Mouse (Mus musculus) gastrocnemius, adult 8-10 months (tissue): ENCODE results near the gene Plekhh1. TPM values are rescaled to one million over a fixed set of nuclear protein-coding genes. Genes with fewer than 3 reads are reported as not detected.
A peak's percentile ranks its signal among the peaks of the same experiment; 100 is the strongest.

ENCODE experiments used
- DNase-seq, 2 experiments: peaks; one replicate each; pipeline ENCODE4 v3.0.0; 2022; ENCODE audit warnings: low spot score in 2 of 2
- total RNA-seq, 4 experiments: library from RNA; stranded (reverse); gene quantifications; 2 replicates each; pipeline ENCODE4 v1.2.4; 2022

Gene Plekhh1
- total RNA-seq, 4 experiments from 2014 or later: 0.61 to 2.7 (median 1.5) TPM

DNA sequence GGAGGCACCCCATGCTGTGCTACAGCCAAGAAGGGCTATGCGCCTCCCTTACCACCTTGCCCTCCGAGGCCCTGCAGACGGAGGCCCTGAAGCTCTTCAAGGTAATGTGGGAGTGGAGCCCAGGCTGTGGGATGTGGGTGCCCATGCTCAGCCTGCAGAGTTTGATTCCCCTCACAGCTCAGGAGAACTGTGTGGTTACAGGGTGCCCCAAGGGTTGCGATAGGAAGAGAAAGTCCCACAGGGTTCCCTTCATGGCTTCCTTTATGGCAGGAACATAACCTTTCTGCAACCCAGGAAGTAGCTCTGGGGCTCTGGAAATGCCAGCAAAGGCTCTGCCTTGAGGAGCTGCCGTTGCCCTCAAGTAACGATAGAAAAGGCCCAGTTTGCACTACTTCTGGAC, 41.0 kb downstream of the Plekhh1 start:
- DNase-seq: no peak

DNA sequence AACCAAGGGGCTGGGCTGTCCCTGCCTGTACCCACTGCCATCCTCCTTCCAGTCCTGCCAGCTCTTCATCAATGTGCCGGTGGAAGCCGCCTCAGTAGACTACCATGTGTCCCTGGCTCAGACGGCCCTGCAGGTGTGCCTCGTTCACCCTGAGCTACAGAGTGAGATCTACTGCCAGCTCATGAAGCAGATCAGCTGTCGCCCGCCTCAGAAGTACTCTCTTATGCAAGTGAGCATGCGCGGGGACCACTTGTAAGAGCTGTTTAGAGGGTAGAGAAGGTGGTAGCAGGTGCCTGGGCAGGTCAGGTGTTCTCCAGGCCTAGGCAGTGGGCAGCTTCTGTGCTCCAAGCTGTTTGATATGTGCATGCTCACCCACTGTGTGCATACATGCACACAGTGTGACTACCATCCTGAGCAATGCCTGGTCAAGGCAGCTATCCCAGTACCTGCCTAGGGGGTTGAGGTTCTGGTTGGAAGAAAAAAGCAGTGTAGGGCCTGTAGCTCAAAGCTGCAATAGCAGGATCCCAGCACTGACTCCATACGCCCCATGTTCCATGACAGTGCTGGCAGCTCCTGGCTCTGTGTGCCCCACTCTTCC, 41.9 kb downstream of the Plekhh1 start:
- DNase-seq: no peak

DNA sequence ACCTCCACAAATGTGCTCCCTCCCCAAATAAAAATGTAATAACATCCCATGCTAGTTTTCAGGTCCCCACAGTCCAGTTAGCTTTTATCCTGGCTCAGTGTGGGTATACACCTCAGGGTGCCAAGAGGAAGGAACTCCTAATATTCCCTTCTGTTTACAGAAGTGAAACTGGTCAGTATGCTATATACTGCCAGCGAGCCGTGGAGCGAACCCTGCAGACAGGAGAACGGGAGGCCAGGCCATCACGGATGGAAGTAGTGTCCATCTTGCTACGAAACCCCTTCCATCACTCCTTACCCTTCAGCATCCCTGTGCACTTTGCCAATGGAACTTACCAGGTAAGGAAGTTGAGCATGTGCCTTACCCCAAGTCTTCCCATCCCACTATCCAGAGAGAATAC, 43.6 kb downstream of the Plekhh1 start:
- DNase-seq: no peak

DNA sequence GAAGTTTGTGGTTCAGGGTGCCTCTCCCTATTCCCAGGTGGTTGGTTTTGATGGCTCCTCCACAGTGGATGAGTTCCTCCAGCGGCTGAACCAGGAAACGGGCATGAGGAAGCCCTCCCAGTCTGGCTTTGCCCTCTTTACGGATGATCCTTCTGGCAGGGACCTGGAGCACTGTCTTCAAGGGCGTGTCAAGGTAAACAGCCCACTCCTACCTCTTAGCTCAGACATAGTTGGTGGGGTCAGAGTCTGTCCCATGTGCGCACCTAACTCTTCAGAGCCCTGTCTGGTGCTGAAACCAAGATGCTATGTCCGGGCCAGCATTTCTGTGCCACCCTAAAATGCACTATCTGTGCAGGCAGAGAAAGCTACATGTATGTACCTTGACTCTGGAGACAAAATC, 44.4 kb downstream of the Plekhh1 start:
- no peak for DNase-seq

DNA sequence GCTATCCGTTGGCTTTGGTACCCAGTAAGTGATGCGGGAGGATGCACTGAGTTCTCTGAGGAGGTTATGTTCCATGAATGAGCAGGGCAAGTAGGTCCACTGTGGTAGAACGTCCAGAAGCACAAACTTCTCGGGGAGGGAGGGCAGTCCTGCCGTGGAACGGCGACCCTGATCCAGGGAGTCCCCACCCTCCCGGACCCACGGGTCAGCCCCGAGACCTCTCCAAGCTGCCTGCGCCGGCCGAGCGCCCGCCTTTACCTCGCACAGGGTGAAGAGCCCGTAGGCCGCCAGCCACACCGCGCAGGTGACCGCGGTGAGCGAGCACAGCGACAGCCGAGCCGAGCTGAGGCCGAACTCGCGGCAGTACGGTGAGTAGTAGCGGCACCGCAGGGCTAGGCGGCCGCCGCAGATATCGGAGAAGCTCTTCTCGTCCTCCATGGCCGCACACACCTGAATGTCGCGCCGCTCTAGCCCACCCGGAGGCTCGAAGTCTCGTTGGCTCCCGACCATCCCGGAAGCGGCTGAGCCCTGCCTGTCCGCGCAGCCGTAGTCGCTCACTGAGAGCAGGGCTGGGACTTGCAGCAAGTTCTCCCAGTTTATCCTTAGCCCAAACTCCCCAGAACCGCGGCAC, 60.3 kb downstream of the Plekhh1 start, which contains the start of gene Pigh:
Gene Pigh (minus strand): TSS at position 470 of the 631 bp plus-strand sequence.
- peak; percentile 52 to 74 for DNase-seq

DNA sequence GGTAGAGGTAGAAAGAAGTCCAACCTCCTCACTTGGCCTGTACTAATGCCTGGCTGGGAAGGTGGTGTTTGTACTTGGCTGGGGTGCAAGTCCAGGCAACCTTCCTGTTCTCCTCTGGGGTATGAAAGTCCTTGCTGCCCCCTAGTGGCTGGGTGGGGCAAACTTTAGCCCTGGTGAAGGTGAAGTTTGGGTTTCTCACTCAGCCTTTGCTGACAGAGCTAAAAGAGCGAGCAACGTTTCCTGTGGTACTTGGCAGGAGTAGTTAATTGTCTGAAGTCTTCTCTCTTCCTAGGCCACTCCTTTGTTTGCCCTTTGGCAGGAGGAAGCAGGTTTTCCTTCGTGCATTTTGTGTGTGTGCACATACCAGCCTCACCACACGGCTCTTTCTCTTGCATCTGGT, 63.6 kb downstream of the Plekhh1 start:
- peak; percentile 41 for DNase-seq

DNA sequence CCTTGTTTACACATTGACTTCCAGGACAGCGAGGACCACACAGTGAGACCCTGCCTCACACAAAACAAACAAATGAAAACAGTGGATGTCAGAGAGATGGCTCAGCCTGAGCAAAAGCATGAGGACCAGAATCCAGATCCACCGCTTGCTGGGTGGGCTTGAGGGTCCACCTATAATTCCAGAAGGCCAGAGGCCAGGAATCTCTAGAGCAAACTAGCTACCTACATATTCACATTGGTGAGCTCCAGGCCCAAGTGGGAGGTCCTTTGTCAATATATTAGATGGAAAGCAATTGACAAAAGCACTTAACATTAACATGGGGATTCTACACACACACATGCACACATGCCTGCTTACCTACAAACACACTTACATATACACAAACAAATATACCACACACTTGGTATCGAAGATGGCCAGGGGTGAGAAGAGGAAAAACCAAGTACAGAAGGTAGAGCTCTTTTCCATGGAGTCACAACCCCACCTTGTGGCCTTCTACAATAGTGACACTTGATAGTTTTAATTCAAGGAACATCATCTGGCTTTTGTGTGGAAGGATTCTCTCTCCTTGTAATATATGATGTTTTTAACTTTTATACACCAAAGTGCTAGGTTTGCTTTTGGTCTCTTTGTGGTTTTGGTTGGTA, 68.3 kb downstream of the Plekhh1 start:
- DNase-seq: no peak

DNA sequence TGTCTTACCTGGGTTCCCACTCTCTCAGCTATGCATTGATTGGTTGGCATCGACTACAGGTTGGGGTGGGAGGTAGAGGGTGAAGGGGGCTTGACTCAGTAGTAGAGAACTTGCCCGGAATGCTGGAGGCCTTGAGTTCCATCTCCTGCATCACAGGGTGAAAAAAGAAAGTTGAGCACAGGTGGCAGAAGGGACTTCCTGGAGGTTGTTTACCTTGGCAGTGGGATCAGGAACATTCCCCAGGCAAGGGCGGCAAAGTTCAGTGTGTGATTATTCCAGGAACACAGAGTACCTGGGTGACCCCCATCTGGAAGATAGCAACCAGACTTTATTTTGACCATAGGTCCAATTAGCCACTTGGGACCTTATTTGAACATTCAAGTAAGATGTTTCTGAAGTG, 74.8 kb downstream of the Plekhh1 start:
- no peak for DNase-seq

DNA sequence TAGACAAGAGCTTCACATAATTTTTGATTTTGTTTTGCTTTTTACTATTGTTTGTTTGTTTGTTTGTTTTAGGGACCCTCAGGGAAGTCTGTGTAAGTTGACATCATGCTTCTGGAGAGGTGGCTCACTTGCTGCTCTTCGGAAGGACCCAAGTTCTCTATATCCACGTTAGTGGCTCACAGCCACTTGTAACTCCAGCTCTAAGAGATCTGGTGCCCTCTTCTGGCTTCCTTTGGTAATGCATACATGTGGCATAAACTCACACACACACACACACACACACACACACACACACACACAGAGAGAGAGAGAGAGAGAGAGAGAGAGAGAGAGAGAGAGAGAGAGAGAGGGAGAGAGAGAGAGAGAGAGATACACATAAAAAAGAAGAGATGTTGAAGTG, 75.6 kb downstream of the Plekhh1 start:
- no peak for DNase-seq

DNA sequence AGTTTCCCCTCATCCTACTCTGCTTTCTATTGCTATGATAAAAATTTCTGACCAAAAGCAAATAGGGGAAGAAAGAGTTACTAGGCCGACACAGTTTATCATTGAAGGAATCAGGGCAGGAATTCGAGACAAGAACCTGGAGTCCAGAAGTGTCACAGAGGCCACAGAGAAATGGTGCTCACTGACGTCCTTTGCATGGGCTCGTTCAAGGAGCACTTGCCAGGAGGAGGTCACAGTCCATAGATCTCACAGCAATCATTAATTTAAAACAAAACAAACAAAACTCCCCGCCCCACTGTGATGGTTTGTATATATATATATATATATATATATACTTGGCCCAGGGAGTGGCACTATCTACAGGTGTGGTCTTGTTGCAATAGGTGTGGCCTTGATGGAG, 76.3 kb downstream of the Plekhh1 start:
- no peak for DNase-seq

DNA sequence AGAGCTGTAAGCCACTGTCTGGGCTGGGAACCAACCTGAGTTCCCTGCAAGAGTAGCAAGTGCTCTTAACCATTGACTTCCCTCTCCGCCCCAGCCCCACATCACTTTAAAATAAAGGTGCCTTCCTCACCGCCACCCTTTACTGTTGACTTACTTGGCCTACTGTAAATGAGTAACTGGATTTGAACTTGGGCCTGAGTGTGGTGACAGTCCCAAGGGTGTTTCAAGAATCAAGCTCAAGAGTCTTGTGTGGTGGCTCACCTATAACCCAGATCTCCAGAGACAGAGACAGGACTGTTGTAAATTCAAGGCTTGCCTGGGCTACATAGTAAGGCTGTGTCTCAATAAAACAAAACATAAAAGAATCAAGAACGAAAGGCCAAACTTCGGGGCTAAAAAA, 90.0 kb downstream of the Plekhh1 start:
- DNase-seq: no peak

DNA sequence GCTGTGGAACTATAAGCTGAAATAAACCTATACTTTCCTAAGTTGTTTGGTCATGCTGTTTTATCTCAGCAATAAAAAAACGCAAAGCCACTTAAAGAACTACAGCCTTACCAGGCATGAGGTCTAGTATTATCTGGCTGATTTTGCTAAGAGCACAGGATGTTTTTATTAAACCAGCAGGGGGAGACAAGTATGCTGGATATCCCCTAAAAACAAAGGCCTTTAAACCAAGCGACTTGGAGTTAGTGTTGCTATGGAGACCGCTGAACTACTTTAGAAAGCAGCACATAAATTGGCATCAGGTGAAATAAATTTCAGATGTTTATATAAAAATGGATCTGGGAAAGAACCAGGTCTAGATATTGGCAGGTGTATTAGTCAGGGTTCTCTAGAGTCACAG, 93.9 kb downstream of the Plekhh1 start:
- DNase-seq: no peak

DNA sequence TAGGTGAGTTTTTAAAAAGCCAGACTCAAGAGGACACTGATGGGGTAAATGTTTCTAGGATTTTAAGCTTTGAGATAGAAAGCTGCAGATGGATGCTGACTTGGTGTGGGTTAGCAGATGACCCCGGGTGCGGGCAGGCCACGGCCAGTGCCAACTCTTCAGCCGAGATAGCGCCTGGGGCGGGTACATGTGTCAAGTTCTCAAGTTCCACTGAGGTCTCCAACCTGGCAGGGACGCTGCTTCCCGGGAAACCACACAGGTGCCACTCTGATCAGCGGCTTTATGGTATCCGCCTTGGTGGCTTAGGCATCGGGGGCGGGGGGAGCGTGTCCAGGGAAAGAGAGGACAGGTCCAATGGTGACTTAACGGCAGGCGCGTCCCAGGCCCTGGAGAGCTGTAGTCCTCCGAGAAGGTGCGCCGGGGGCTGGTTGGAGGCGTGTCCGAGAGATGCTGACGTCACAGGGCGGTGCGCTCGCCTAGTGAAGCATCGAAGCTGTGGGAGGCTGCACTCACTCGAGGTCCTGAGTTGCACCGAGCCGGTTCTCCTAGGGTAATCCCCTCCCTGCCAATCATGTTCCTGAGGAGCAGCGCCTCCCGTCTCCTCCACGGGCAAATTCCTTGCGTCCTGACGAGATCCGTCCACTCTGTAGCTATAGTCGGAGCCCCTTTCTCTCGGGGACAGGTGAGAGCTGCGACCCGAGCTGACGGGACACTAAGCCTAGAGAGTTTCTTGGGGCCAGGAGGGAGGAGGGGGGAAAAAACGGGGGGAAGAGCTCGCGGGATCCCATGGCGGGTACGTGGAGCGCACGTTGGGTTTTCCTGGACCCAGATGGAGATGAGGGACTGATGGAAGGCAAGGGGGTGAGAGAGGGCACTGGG, 101.6 kb downstream of the Plekhh1 start, which contains the start of gene Arg2:
Gene Arg2 (plus strand): TSS at position 479 of the 879 bp plus-strand sequence.
- DNase-seq: peak in 1 of 2 experiments; percentile 7

Other genes with a start within 250 kb of the Plekhh1 start
- 10 to 100 TPM; 62.2 to 64.5 (median 63.4) TPM for gene Atp6v1d, start 167.5 kb upstream of the Plekhh1 start, total RNA-seq
- 10 to 100 TPM; 36.4 to 44.5 (median 39.9) TPM for gene Eif2s1, start 167.3 kb upstream of the Plekhh1 start, total RNA-seq
- gene Plek2, start 122.2 kb upstream of the Plekhh1 start, total RNA-seq: not detected
- gene Tmem229b, start 21.5 kb upstream of the Plekhh1 start, total RNA-seq: 1 to 10 TPM; 1.8 to 6.6 (median 3.4) TPM
- gene Pigh, start 60.5 kb downstream of the Plekhh1 start, total RNA-seq: 1 to 10 TPM; 1.6 to 2.3 (median 1.9) TPM
- gene Arg2, start 101.6 kb downstream of the Plekhh1 start, total RNA-seq: not detected
- 100 to 1,000 TPM in 1 of 4 experiments, 10 to 100 TPM in 3; 89.4 to 121 (median 93.7) TPM for gene Vti1b, start 143.5 kb downstream of the Plekhh1 start, total RNA-seq
- 1 to 10 TPM; 1.5 to 2.6 (median 2.1) TPM for gene Rdh11, start 163.1 kb downstream of the Plekhh1 start, total RNA-seq
- gene Rdh12, start 179.8 kb downstream of the Plekhh1 start, total RNA-seq: not detected